Mouse (Mus musculus) heart, embryonic 15.5 days (tissue): ENCODE data around the gene Cptp. TPM values are rescaled to one million over a fixed set of nuclear protein-coding genes. Genes with fewer than 3 reads are reported as not detected.

Experiments used
- ATAC-seq: fragments of 200-750 bp; cut with Nextera tagmentation; replicated peaks from 2 replicates; pipeline ENCODE4 v1.8.0; 2017; ENCODE audit warnings: low read depth, moderate TSS enrichment; ENCODE audit not compliant: insufficient number of reproducible peaks, insufficient read depth, low FRiP score
- H3K27ac ChIP-seq: fragments of 300-500 bp; sonication (generic); 2 replicates; pipeline ENCODE4 v1.5.1; 2015; ENCODE audit warnings: mild to moderate bottlenecking, inconsistent platforms
- H3K27me3 ChIP-seq: fragments of 300-500 bp; sonication (generic); 2 replicates; pipeline ENCODE4 v1.6.1; 2015; ENCODE audit warnings: inconsistent platforms
- H3K36me3 ChIP-seq: fragments of 300-500 bp; sonication (generic); 2 replicates; pipeline ENCODE4 v1.6.1; 2015; ENCODE audit warnings: mild to moderate bottlenecking, inconsistent platforms
- H3K4me1 ChIP-seq: fragments of 300-500 bp; sonication (generic); replicated peaks from 2 replicates; pipeline ENCODE4 v1.6.1; 2015; ENCODE audit warnings: inconsistent platforms
- H3K4me2 ChIP-seq: fragments of 300-500 bp; sonication (generic); 2 replicates; pipeline ENCODE4 v1.6.1; 2015; ENCODE audit warnings: inconsistent platforms, mild to moderate bottlenecking, moderate library complexity
- H3K4me3 ChIP-seq: fragments of 300-500 bp; sonication (generic); 2 replicates; pipeline ENCODE4 v1.5.1; 2015; ENCODE audit warnings: mild to moderate bottlenecking, inconsistent platforms
- H3K9ac ChIP-seq: fragments of 300-500 bp; sonication (generic); 2 replicates; pipeline ENCODE4 v1.6.1; 2015; ENCODE audit warnings: mild to moderate bottlenecking, inconsistent platforms
- H3K9me3 ChIP-seq: fragments of 300-500 bp; sonication (generic); replicated peaks from 2 replicates; pipeline ENCODE4 v1.6.1; 2016; ENCODE audit warnings: inconsistent platforms
- WGBS: fragments of 180-500 bp; shearing (Covaris S2); methylation state at CpG from one replicate; pipeline ENCODE4 v1.1.7; 2015; ENCODE audit warnings: mixed read lengths; 5-methylcytosine and 5-hydroxymethylcytosine counted together
- polyA plus RNA-seq: library from polyadenylated mRNA; unstranded; fragments of >200 nt; fragmentation: Nextera tagmentation; extraction: Ambion mirVana; gene quantifications from 2 replicates; pipeline ENCODE4 v1.2.1, GENCODE M21; 2015

Gene Cptp
- polyA plus RNA-seq, 1 experiment from 2014 or later = 7.8 TPM

GRCm38 (mm10) chr4:155896461-155896860 lies 27.2 kb upstream of the Cptp start:
- no peaks in the 10 kb centered on the region for H3K9me3 ChIP-seq
- H3K36me3 ChIP-seq = peaks cover 14% of the 10 kb centered on the region
- no peak overlapping the region for H3K4me2 ChIP-seq
- 97% methylated on average over 12 of the region's 12 CpGs for WGBS
- H3K4me3 ChIP-seq = no peak overlapping the region
- no peak for ATAC-seq
- peaks cover 38% of the 10 kb centered on the region for H3K4me1 ChIP-seq
- no peaks in the 10 kb centered on the region for H3K27me3 ChIP-seq
- no peak overlapping the region for H3K27ac ChIP-seq
- no peak overlapping the region for H3K9ac ChIP-seq

GRCm38 (mm10) chr4:155895826-155896225 lies 26.6 kb upstream of the Cptp start:
- peaks cover 35% of the 10 kb centered on the region for H3K4me1 ChIP-seq
- no peak overlapping the region for H3K27ac ChIP-seq
- no peak overlapping the region for H3K9ac ChIP-seq
- no peaks in the 10 kb centered on the region for H3K9me3 ChIP-seq
- ATAC-seq = no peak
- WGBS = 93% methylated on average over 4 of the region's 4 CpGs
- H3K27me3 ChIP-seq = no peaks in the 10 kb centered on the region
- H3K36me3 ChIP-seq = peaks cover 14% of the 10 kb centered on the region
- H3K4me3 ChIP-seq = no peak overlapping the region
- H3K4me2 ChIP-seq = no peak overlapping the region

- H3K27me3 ChIP-seq = no peaks in the 10 kb centered on the region
- H3K27ac ChIP-seq = 0 out of 2 replicates have a peak overlapping the region, but pooled peaks have one; percentile 0
- H3K36me3 ChIP-seq = peaks cover 14% of the 10 kb centered on the region
- no peak overlapping the region for H3K9ac ChIP-seq
- H3K4me3 ChIP-seq = no peak overlapping the region
- H3K4me2 ChIP-seq = peak overlapping the region; percentile 5; the same call in 1 of the 2 replicates
- peaks cover 39% of the 10 kb centered on the region for H3K4me1 ChIP-seq
- H3K9me3 ChIP-seq = no peaks in the 10 kb centered on the region
- 33% methylated on average over 6 of the region's 6 CpGs for WGBS
- no peak for ATAC-seq
Observed at GRCm38 (mm10) chr4:155895216-155895615, 26.0 kb upstream of the Cptp start.

- no peaks in the 10 kb centered on the region for H3K9me3 ChIP-seq
- H3K4me1 ChIP-seq = peaks cover 41% of the 10 kb centered on the region
- H3K4me3 ChIP-seq = peak overlapping the region; percentile 14
- H3K27me3 ChIP-seq = no peaks in the 10 kb centered on the region
- no peak overlapping the region for H3K9ac ChIP-seq
- ATAC-seq = no peak
- H3K4me2 ChIP-seq = peak overlapping the region; percentile 93
- H3K36me3 ChIP-seq = peaks cover 8% of the 10 kb centered on the region
- WGBS = 19% methylated on average over 8 of the region's 8 CpGs
- peak overlapping the region; percentile 0; the same call in 1 of the 2 replicates for H3K27ac ChIP-seq
Observed at GRCm38 (mm10) chr4:155894311-155894881, 25.2 kb upstream of the Cptp start.

GRCm38 (mm10) chr4:155893212-155893690 lies 24.0 kb upstream of the Cptp start:
- WGBS = 69% methylated on average over 8 of the region's 8 CpGs
- H3K4me1 ChIP-seq = peaks cover 41% of the 10 kb centered on the region
- peak overlapping the region; percentile 93 for H3K4me2 ChIP-seq
- no peaks in the 10 kb centered on the region for H3K27me3 ChIP-seq
- no peak for ATAC-seq
- H3K9me3 ChIP-seq = no peaks in the 10 kb centered on the region
- H3K36me3 ChIP-seq = peaks cover 18% of the 10 kb centered on the region
- H3K9ac ChIP-seq = 0 out of 2 replicates have a peak overlapping the region, but pooled peaks have one; percentile 93
- peak overlapping the region; percentile 88 for H3K4me3 ChIP-seq
- H3K27ac ChIP-seq = no peak overlapping the region

- Histone ChIP-seq H3K27me3 (no peaks in the 10 kb centered on the region), H3K4me1 (peaks cover 41% of the 10 kb centered on the region), H3K27ac (peak overlapping the region; percentile 99), H3K4me2 (peak overlapping the region; percentile 93), H3K36me3 (peaks cover 24% of the 10 kb centered on the region), H3K9ac (peak overlapping the region; percentile 93), H3K4me3 (peak overlapping the region; percentile 88), H3K9me3 (no peaks in the 10 kb centered on the region)
- WGBS = 5% methylated on average over 37 of the region's 37 CpGs
- peak; percentile 15; the same call in 1 of the 2 replicates for ATAC-seq
Observed at GRCm38 (mm10) chr4:155892438-155893211, 23.4 kb upstream of the Cptp start.

- Histone ChIP-seq H3K9me3 (no peaks in the 10 kb centered on the region), H3K4me2 (peak overlapping the region; percentile 93)
- WGBS = under 1% methylated on average over 53 of the region's 56 CpGs
Observed at GRCm38 (mm10) chr4:155892017-155892416, 22.8 kb upstream of the Cptp start.

GRCm38 (mm10) chr4:155891551-155892001 lies 22.3 kb upstream of the Cptp start, which contains the start of the genes Pusl1 and Acap3:
TSS of gene Pusl1 (minus strand) at chr4:155891781.
TSS of gene Acap3 (plus strand) at chr4:155891822.
- no peaks in the 10 kb centered on the region for H3K9me3 ChIP-seq
- WGBS = under 1% methylated on average over 52 of the region's 52 CpGs
- peak within 1 kb of the TSS; percentile 88 for H3K4me3 ChIP-seq
- H3K36me3 ChIP-seq = peaks cover 29% of the 10 kb centered on the region
- peak within 1 kb of the TSS; percentile 99 for H3K27ac ChIP-seq
- H3K4me2 ChIP-seq = peak within 1 kb of the TSS; percentile 93
- H3K27me3 ChIP-seq = no peaks in the 10 kb centered on the region
- peak within 1 kb of the TSS; percentile 93 for H3K9ac ChIP-seq
- peak; percentile 88 for ATAC-seq
- peaks cover 41% of the 10 kb centered on the region for H3K4me1 ChIP-seq

More at GRCm38 (mm10) chr4:155892017-155892416, 22.8 kb upstream of the Cptp start:
- Histone ChIP-seq H3K27ac (peak overlapping the region; percentile 99), H3K27me3 (no peaks in the 10 kb centered on the region), H3K9ac (peak overlapping the region; percentile 93), H3K4me1 (peaks cover 41% of the 10 kb centered on the region), H3K4me3 (peak overlapping the region; percentile 88), H3K36me3 (peaks cover 29% of the 10 kb centered on the region)
- ATAC-seq = peak; percentile 89

GRCm38 (mm10) chr4:155891011-155891471 lies 21.8 kb upstream of the Cptp start:
- Histone ChIP-seq H3K36me3 (peaks cover 35% of the 10 kb centered on the region), H3K4me1 (peaks cover 41% of the 10 kb centered on the region), H3K27me3 (no peaks in the 10 kb centered on the region), H3K4me2 (peak overlapping the region; percentile 93), H3K9me3 (no peaks in the 10 kb centered on the region), H3K27ac (no peak overlapping the region), H3K4me3 (peak overlapping the region; percentile 88), H3K9ac (peak overlapping the region; percentile 93)
- WGBS = under 1% methylated on average over 34 of the region's 34 CpGs
- ATAC-seq = no peak

GRCm38 (mm10) chr4:155889316-155889715 lies 20.1 kb upstream of the Cptp start:
- WGBS = 81% methylated on average over 5 of the region's 5 CpGs
- Histone ChIP-seq H3K4me2 (no peak overlapping the region), H3K36me3 (peaks cover 47% of the 10 kb centered on the region)

GRCm38 (mm10) chr4:155888181-155888580 lies 18.9 kb upstream of the Cptp start:
- no peak for ATAC-seq
- no peak overlapping the region for H3K9ac ChIP-seq
- no peak overlapping the region for H3K4me2 ChIP-seq
- no peak overlapping the region for H3K4me3 ChIP-seq
- no peak overlapping the region for H3K27ac ChIP-seq
- no peaks in the 10 kb centered on the region for H3K9me3 ChIP-seq
- peaks cover 47% of the 10 kb centered on the region for H3K36me3 ChIP-seq
- H3K4me1 ChIP-seq = peaks cover 18% of the 10 kb centered on the region
- WGBS = 90% methylated on average over 9 of the region's 9 CpGs
- no peaks in the 10 kb centered on the region for H3K27me3 ChIP-seq

More at GRCm38 (mm10) chr4:155889316-155889715, 20.1 kb upstream of the Cptp start:
- no peaks in the 10 kb centered on the region for H3K27me3 ChIP-seq
- ATAC-seq = no peak
- no peak overlapping the region for H3K4me3 ChIP-seq
- no peak overlapping the region for H3K9ac ChIP-seq
- H3K27ac ChIP-seq = no peak overlapping the region
- no peaks in the 10 kb centered on the region for H3K9me3 ChIP-seq
- H3K4me1 ChIP-seq = peaks cover 28% of the 10 kb centered on the region
